Mouse (Mus musculus) cerebellum, adult 11-12 months (tissue): ENCODE data around the gene Myo19.

Experiments
- DNase-seq: peaks from one replicate; pipeline ENCODE4 v3.0.0; 2022

Myo19 gene

DNA sequence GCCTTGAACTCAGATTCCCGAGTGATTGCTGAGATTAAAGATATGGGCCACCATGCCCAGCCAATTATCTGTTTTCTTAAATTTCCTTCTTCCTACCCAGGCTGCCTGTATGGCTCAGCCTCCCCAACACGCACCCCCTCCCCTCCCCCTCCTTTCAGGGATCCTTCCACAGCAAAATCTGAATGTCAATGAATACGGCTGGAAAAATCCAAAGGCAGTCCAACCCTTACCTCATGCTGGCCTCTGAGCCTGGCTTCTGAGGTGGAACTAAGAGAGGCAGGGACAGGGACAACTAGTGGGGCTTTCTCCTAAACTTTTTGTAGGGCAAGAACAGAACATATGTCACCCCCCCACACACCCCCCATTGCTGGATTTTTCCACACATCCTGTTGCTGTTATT, 68.2 kb downstream of the Myo19 start:
- DNase-seq = no peak

DNA sequence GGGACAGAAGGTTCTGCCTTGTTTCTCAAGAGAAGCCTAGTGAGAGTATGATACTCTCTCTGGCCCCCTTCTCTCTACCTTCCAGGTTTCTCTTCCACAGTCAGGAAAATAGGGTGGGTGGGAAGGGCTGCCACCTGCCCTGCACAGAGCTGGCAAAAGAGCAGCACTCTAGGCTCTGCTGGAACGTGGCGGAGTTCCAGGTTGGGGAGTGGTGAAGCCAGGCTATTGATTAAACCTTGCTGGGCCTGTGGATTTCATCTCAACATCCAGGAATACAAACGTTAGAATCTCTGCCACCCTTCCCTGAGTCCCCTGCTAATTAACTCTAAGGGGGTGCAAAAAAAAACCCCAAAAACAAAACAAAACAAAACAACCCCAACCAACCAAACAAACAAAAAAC, 68.6 kb downstream of the Myo19 start:
- DNase-seq = no peak

GRCm38 (mm10) chr11:84952611-84953010, 72.7 kb downstream of the Myo19 start:
- no peak for DNase-seq

DNA sequence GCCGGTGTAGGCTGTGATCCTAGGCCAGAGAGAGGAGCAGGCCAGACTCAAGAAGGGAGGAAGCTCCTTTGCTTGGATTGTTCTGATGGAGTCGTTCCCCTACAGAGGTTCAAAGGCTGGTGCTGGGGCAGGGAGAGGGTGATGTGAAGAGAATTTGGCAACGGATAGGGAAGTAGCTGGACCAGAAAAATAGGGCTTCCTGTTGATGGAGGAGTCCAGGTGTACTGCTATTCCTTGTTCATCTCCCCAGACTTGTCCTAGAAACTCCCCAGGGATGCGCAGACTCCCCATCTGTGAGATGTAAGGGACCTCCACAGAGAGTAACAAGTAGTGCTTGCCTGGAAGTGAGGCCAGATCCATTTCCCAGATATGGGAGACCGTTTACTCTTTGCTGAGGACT, 76.5 kb downstream of the Myo19 start:
- peak; percentile 38 for DNase-seq

DNA sequence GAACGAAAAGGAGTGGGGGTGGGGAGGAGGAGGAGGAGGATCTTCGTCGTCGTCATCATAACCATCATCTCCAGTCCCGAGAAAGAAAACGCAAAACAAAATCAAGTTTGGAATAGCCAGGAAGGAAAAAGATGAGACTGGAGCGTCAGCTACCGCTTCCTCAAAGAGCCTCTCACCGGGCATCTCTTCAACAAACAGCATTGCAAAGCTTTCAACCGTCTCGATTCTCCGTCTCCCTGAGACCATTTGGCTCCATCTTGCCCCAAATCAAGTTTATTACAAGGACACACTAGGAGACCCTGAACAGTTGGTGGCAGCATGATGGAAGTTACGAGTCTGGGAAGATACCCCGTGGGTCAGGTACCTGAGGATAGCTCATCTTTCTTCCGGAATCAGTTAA, 77.2 kb downstream of the Myo19 start:
- no peak for DNase-seq

- peak; percentile 81 for DNase-seq
These were observed 77.8 kb downstream of the Myo19 start, which contains the start of gene Car4 for GRCm38 (mm10) chr11:84957591-84958270. Gene Car4 (plus strand): TSS chr11:84957786.

GRCm38 (mm10) chr11:84958271-84958630, 78.3 kb downstream of the Myo19 start:
- DNase-seq = no peak

DNA sequence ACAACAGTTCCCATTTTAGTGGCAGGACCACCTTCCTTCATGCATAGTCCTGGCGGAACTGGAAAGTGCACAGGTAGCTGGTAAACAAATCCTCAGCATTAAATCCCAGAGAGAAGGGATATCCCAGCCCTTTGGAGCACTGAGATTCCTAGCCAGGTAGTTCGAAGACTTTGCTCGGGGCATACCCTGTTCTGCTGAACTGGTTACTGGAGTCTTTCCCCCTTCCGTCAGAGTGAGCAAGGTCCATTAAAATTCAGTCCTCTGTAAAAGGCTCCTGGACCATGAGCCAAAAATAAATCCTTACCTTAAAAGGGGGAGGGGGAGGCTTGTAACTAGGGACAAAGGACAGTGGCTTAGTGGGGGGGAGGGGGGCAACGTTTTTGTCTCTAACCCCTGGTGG, 79.2 kb downstream of the Myo19 start:
- DNase-seq = peak; percentile 31

DNA sequence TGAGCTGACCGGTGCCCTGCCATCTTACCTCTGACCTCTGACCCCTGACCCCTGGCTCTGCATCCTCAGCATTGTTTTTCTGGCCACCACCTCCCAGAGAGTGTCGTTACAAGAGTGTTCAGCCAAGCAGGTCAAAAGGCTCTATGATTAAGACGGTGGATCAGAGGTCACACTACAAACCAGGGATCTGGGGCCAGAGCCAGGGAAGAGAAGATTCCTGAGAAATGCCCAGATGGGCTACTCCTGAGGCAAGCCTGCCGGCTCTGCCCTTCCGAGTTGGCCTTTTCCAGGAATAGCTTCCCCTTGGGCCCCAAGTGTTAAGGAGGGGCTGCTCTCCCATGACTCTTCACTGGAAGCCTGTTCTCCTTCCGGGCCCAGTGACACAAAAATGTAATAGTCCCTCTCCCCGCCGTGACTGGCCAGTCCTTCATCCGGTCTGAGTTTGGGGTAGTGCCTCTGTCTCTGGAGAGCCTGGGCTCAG, 79.8 kb downstream of the Myo19 start:
- DNase-seq = peak; percentile 82

DNA sequence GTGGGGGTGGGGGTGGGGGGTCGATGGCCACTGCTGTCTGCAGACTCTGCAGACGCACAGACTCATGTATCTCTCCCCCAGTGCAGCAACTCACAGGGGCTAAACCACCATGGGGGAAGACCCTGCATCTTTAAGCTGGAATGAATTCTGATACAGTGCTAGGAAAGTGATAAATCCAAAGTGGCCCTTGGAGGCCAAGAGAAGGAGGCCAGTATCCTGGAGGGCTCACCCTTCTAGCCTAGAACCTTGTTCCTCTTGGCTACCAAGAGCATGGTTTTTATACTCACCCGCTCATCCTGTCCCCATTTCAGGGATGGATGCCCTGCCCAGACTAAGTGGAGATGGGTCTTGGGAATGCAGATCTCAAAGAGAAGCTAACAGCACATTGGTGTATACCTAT, 80.3 kb downstream of the Myo19 start:
- DNase-seq = peak; percentile 54

GRCm38 (mm10) chr11:84960780-84961179, 80.8 kb downstream of the Myo19 start:
- DNase-seq = peak; percentile 94
